Mouse (Mus musculus): Measurements from ENCODE around the gene Nfix.

DNA sequence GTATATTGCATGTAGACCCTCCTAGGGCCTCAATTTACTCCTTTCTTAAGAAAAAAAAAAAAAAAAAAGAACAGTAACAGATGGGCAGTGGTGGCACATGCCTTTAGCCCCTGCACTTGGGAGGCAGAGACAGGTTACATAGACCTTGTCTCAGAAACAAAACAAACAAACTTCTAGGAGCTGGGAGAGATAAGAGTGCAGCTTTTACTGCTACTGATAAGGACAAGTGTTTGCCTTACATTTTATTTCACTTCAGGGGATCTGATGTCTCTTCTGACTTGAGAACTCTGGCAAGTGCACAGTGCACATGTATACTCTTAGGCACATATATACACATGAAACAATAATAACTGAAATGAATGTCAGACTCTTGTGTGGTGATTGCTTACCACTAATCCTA, 142.9 kb downstream of the Nfix start:
- TF ChIP-seq POLR2A (IDR thresholded peaks at IDR 0.05; ENCODE audit: insufficient read depth, low read depth, low read length) (no peak), CTCF (IDR thresholded peaks at IDR 0.05; ENCODE audit: insufficient read depth, low read depth, low read length) (no peak)

Data from olfactory bulb, adult 2 months (tissue).